Mouse (Mus musculus) thymus, adult 2 months (tissue): ENCODE results near the gene Optn. TPM values are rescaled to one million over a fixed set of nuclear protein-coding genes. Genes with fewer than 3 reads are reported as not detected.
"Not testable (repeated sequence)": the region's sequence is repeated elsewhere in the genome, so short reads cannot be mapped to it uniquely, and the experiment has no call there.

Experiments
- DNase-seq: peaks from one replicate; pipeline ENCODE4 v3.0.0; 2021
- H3K27ac ChIP-seq: fragments of 200-500 bp; 2 replicates; pipeline ENCODE4 v1.5.1; 2012; ENCODE audit warnings: low read length, control low read depth; ENCODE audit not compliant: control insufficient read depth, insufficient read depth
- H3K27me3 ChIP-seq: fragments of 200-500 bp; 2 replicates; pipeline ENCODE4 v1.6.1; 2012; ENCODE audit warnings: mild to moderate bottlenecking, low read length, moderate library complexity, mixed read lengths; ENCODE audit not compliant: control insufficient read depth, insufficient read depth
- H3K36me3 ChIP-seq: fragments of 200-500 bp; 2 replicates; pipeline ENCODE4 v1.6.1; 2012; ENCODE audit warnings: mild to moderate bottlenecking, low read length, moderate library complexity; ENCODE audit not compliant: control insufficient read depth, insufficient read depth
- H3K4me1 ChIP-seq: fragments of 200-500 bp; replicated peaks from 2 replicates; pipeline ENCODE4 v1.6.1; 2012; ENCODE audit warnings: low read length; ENCODE audit not compliant: control insufficient read depth, insufficient read depth
- H3K4me3 ChIP-seq: fragments of 200-500 bp; 2 replicates; pipeline ENCODE4 v1.5.1; 2012; ENCODE audit warnings: mild to moderate bottlenecking, low read length, control low read depth, moderate library complexity; ENCODE audit not compliant: control insufficient read depth, insufficient read depth
- CTCF ChIP-seq: fragments of 200-500 bp; IDR thresholded peaks from 2 replicates; pipeline ENCODE4 v1.5.1; 2012; ENCODE audit warnings: mild to moderate bottlenecking, control low read depth, low read length, moderate library complexity, borderline replicate concordance; ENCODE audit not compliant: control insufficient read depth, poor library complexity, insufficient read depth; ENCODE audit errors: extremely low read depth
- POLR2A ChIP-seq: fragments of 200-500 bp; IDR thresholded peaks from 2 replicates; pipeline ENCODE4 v1.6.1; 2012; ENCODE audit warnings: mild to moderate bottlenecking, low read length, control low read depth, moderate library complexity; ENCODE audit not compliant: control insufficient read depth, poor library complexity, insufficient read depth; ENCODE audit errors: extremely low read depth
- WGBS: fragments of 180-500 bp; shearing (Covaris S2); methylation state at CpG from one replicate; pipeline ENCODE4 v1.1.7; 2018; 5-methylcytosine and 5-hydroxymethylcytosine counted together
- polyA plus RNA-seq: library from polyadenylated mRNA; depleted of rRNA; stranded (reverse); fragments of >200 nt; gene quantifications from 2 replicates; pipeline ENCODE4 v1.2.3, GENCODE M21; 2012

Optn gene
- polyA plus RNA-seq, 1 experiment, result 1.4 TPM

DNA sequence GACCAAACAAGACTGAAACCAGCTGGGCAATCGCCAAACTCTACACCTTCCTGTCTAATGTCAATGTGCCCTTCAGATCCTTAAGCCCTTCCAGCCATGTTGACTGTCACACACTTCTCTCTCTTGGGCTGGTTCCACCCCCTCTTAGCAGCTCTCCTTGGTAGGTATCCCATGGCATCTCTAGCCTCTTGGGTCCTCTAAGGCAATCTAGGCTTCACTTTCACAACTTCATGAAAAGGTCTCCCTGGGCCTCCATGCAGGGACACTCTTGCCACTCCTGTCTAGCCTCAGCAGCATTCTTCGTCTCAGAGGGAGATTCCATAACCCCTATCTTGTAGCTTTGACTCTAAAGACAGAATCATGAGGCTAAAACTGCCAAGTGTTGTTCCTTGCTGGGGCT is 13.6 kb upstream of the Optn start:
- 97% methylated on average over 2 of the region's 2 CpGs for WGBS
- Histone ChIP-seq H3K36me3 (no peaks in the 10 kb centered on the region), H3K27me3 (no peaks in the 10 kb centered on the region), H3K4me3 (no peak overlapping the region), H3K4me1 (no peaks in the 10 kb centered on the region), H3K27ac (no peak overlapping the region)
- TF ChIP-seq CTCF, result no peak
- no peak for TF ChIP-seq POLR2A
- DNase-seq, result no peak

- TF ChIP-seq POLR2A, result no peak
- TF ChIP-seq CTCF, result no peak
- Histone ChIP-seq H3K4me1 (no peaks in the 10 kb centered on the region), H3K4me3 (no peak overlapping the region), H3K36me3 (no peaks in the 10 kb centered on the region), H3K27me3 (no peaks in the 10 kb centered on the region), H3K27ac (no peak overlapping the region)
- DNase-seq, result no peak
These were observed 12.0 kb upstream of the Optn start for GRCm38 (mm10) chr2:5075856-5076255.

- TF ChIP-seq CTCF, result no peak
- TF ChIP-seq POLR2A, result no peak
- DNase-seq, result no peak
- Histone ChIP-seq H3K27me3 (no peaks in the 10 kb centered on the region), H3K4me1 (no peaks in the 10 kb centered on the region), H3K27ac (no peak overlapping the region), H3K36me3 (no peaks in the 10 kb centered on the region), H3K4me3 (no peak overlapping the region)
- WGBS, result 53% methylated on average over 2 of the region's 2 CpGs
These were observed 11.6 kb upstream of the Optn start for GRCm38 (mm10) chr2:5075432-5075831.

- H3K27ac ChIP-seq, result no peak overlapping the region
- WGBS, result 96% methylated on average over 3 of the region's 3 CpGs
- no peaks in the 10 kb centered on the region for H3K36me3 ChIP-seq
- TF ChIP-seq CTCF (no peak), POLR2A (no peak)
- H3K4me1 ChIP-seq, result no peaks in the 10 kb centered on the region
- no peak overlapping the region for H3K4me3 ChIP-seq
- no peak for DNase-seq
- H3K27me3 ChIP-seq, result no peaks in the 10 kb centered on the region
These were observed 9.9 kb upstream of the Optn start for GRCm38 (mm10) chr2:5073785-5074184.

DNA sequence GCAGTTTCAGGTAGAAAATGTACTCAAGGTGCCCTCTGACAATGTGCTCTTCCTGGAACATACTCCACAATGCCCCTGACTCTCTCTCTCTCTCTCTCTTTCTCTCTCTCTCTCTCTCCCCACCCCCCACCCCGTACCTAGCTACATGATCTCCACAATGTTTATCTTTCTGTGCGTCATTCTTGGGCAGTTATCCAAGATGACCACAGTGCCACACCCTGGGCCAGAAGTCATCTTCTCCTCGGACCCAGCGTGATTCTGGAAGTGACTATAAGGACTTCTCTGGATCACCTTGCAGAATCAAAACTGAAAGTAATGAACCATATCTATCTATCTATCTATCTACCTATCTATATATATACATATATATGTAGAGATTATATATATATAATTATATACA is 4.1 kb upstream of the Optn start:
- DNase-seq, result no peak
- 78% methylated on average over 4 of the region's 4 CpGs for WGBS
- Histone ChIP-seq H3K4me1 (peaks cover 12% of the 10 kb centered on the region), H3K27me3 (no peaks in the 10 kb centered on the region), H3K4me3 (no peak overlapping the region), H3K36me3 (no peaks in the 10 kb centered on the region), H3K27ac (no peak overlapping the region)
- TF ChIP-seq CTCF, result no peak

GRCm38 (mm10) chr2:5067254-5067653 is 3.4 kb upstream of the Optn start:
- not testable (repeated sequence) for H3K4me3 ChIP-seq, H3K27me3 ChIP-seq, H3K36me3 ChIP-seq, DNase-seq, H3K27ac ChIP-seq
- H3K4me1 ChIP-seq, result peaks cover 12% of the 10 kb centered on the region
- 94% methylated on average over 2 of the region's 2 CpGs for WGBS

- WGBS, result 37% methylated on average over 4 of the region's 4 CpGs
- H3K27ac ChIP-seq, result no peak overlapping the region
- H3K4me3 ChIP-seq, result peak overlapping the region; percentile 55; the same call in 1 of the 2 replicates
- no peak for DNase-seq
- no peaks in the 10 kb centered on the region for H3K27me3 ChIP-seq
- H3K4me1 ChIP-seq, result peaks cover 15% of the 10 kb centered on the region
- TF ChIP-seq POLR2A (no peak), CTCF (no peak)
- H3K36me3 ChIP-seq, result no peaks in the 10 kb centered on the region
These were observed 396 bp upstream of the Optn start for GRCm38 (mm10) chr2:5064247-5064646.
